ENCODE assay signal across 8 mouse cellular contexts in genomic region chr9:53537336-53537965, GRCm38 (mm10). TPM values are rescaled to one million over a fixed set of nuclear protein-coding genes. Genes with fewer than 3 reads are reported as not detected.
DNase-seq lines count a peak whose midpoint lies in the region; ATAC-seq and TF ChIP-seq lines count a peak whose summit lies in the region.

No protein-coding gene starts in this region.

- no peak for TF ChIP-seq CTCF in left cerebral cortex, adult 2 months (IDR thresholded peaks at IDR 0.05)
- no peak for TF ChIP-seq CTCF in bone marrow, adult 2 months (IDR thresholded peaks at IDR 0.05; ENCODE audit: control insufficient read depth, insufficient read depth, low read length)

- intact Hi-C loops in left cerebral cortex, adult 2 months (cut with DNase I) = no loop called here

- no peaks in the 10 kb centered on the region for H3K4me1 ChIP-seq in bone marrow, adult 2 months (ENCODE audit: control insufficient read depth, insufficient read depth, low read length)
- H3K4me1 ChIP-seq in erythroblast, embryonic 14.5 days (ENCODE audit: control insufficient read depth) = peaks cover 45% of the 10 kb centered on the region
- H3K4me1 ChIP-seq in kidney, embryonic 16.5 days (ENCODE audit: insufficient read depth, low read length) = peaks cover 17% of the 10 kb centered on the region
- H3K4me1 ChIP-seq in midbrain, embryonic 11.5 days (ENCODE audit: control insufficient read depth, insufficient read depth, low read length) = peaks cover 17% of the 10 kb centered on the region; the same call in 1 of the 2 replicates

- H3K4me2 ChIP-seq in kidney, embryonic 16.5 days (replicated peaks; ENCODE audit: low read depth, low read length) = peak overlapping the region; percentile 57
- H3K4me2 ChIP-seq in midbrain, embryonic 11.5 days = peak overlapping the region; percentile 87

- no peak for DNase-seq in left cerebral cortex, adult 2 months (ENCODE audit: extremely low spot score in 1 of 2, low spot score in 2 of 2)
- DNase-seq in left cerebral cortex, adult 11 months (ENCODE audit: low spot score) = no peak
- peak; percentile 93 for DNase-seq in midbrain, embryonic 11.5 days (ENCODE audit: low spot score, missing footprints)
- no peak for DNase-seq in right cerebral cortex, postnatal 25 days

- WGBS in bone marrow, adult 2 months = under 1% methylated on average over 34 of the region's 34 CpGs
- under 1% methylated on average over 32 of the region's 34 CpGs for WGBS in kidney, embryonic 16.5 days
- under 1% methylated on average over 31 of the region's 34 CpGs for WGBS in midbrain, embryonic 11.5 days

- no peaks in the 10 kb centered on the region for H3K9me3 ChIP-seq in erythroblast, embryonic 14.5 days (ENCODE audit: control insufficient read depth, low read length)
- no peaks in the 10 kb centered on the region for H3K9me3 ChIP-seq in kidney, embryonic 16.5 days (ENCODE audit: low read length)
- H3K9me3 ChIP-seq in midbrain, embryonic 11.5 days (ENCODE audit: control insufficient read depth, low read length) = no peaks in the 10 kb centered on the region

- TF ChIP-seq POLR2A in bone marrow, adult 2 months (IDR thresholded peaks at IDR 0.05; ENCODE audit: borderline replicate concordance, control insufficient read depth, low read depth, low read length) = no peak

- peaks cover 26% of the 10 kb centered on the region for H3K36me3 ChIP-seq in erythroblast, embryonic 14.5 days (ENCODE audit: control insufficient read depth)
- H3K36me3 ChIP-seq in kidney, embryonic 16.5 days (ENCODE audit: insufficient read depth, low read length) = 0 out of 2 replicates have a peak, but pooled peaks cover 7% of the 10 kb centered on the region
- H3K36me3 ChIP-seq in midbrain, embryonic 11.5 days (ENCODE audit: control insufficient read depth, insufficient read depth, low read length) = no peaks in the 10 kb centered on the region

- ATAC-seq in kidney, embryonic 16.5 days (ENCODE audit: low FRiP score, low TSS enrichment) = no peak
- no peak for ATAC-seq in midbrain, embryonic 11.5 days (ENCODE audit: low FRiP score)
- ATAC-seq in monocyte, adult 5-6 weeks (replicated peaks; ENCODE audit: insufficient number of reproducible peaks, low FRiP score, low TSS enrichment, poor library complexity, severe bottlenecking) = no peak

- H3K27ac ChIP-seq in left cerebral cortex, adult 2 months = peak overlapping the region; percentile 76
- peak overlapping the region; percentile 79; the same call in 1 of the 2 replicates for H3K27ac ChIP-seq in bone marrow, adult 2 months (ENCODE audit: control insufficient read depth, insufficient read depth, low read depth, low read length, poor library complexity)
- H3K27ac ChIP-seq in kidney, embryonic 16.5 days (ENCODE audit: low read length) = peak overlapping the region; percentile 94
- peak overlapping the region; percentile 82 for H3K27ac ChIP-seq in midbrain, embryonic 11.5 days (ENCODE audit: low read depth, low read length)

- no peaks in the 10 kb centered on the region for H3K27me3 ChIP-seq in erythroblast, embryonic 14.5 days (ENCODE audit: control insufficient read depth)
- no peaks in the 10 kb centered on the region for H3K27me3 ChIP-seq in kidney, embryonic 16.5 days (ENCODE audit: insufficient read depth, low read length)
- H3K27me3 ChIP-seq in midbrain, embryonic 11.5 days (ENCODE audit: control insufficient read depth, insufficient read depth, low read length) = no peaks in the 10 kb centered on the region

- peak overlapping the region; percentile 82 for H3K4me3 ChIP-seq in left cerebral cortex, adult 2 months
- peak overlapping the region; percentile 96 for H3K4me3 ChIP-seq in bone marrow, adult 2 months (replicated peaks; ENCODE audit: control insufficient read depth, low read depth, low read length)
- H3K4me3 ChIP-seq in erythroblast, embryonic 14.5 days (replicated peaks) = peak overlapping the region; percentile 97
- H3K4me3 ChIP-seq in kidney, embryonic 16.5 days (ENCODE audit: low read length) = peak overlapping the region; percentile 92
- peak overlapping the region; percentile 88 for H3K4me3 ChIP-seq in midbrain, embryonic 11.5 days (ENCODE audit: low read depth, low read length)

- peak overlapping the region; percentile 93 for H3K9ac ChIP-seq in kidney, embryonic 16.5 days (replicated peaks; ENCODE audit: low read length)
- peak overlapping the region; percentile 88 for H3K9ac ChIP-seq in midbrain, embryonic 11.5 days (ENCODE audit: low read length)

RNA-seq across cellular contexts. Expression of gene Npat, which starts 0.6 kb away (rescaled TPM):
- 10 to 100 TPM; 17.8 to 20.0 TPM for total RNA-seq in left cerebral cortex, adult 2 months (2021)
- polyA plus RNA-seq in bone marrow, adult 2 months (2011; ENCODE audit: insufficient read depth, insufficient read length, low replicate concordance, missing spikeins) = 4.9 and 5.0 TPM in 2 replicates
- polyA plus RNA-seq in erythroblast, embryonic 14.5 days (2012) = 0.09 TPM in 2 replicates
- 19.0 and 20.5 TPM in 2 replicates for polyA plus RNA-seq in kidney, embryonic 16.5 days (2015; fragmentation: Nextera tagmentation; extraction: Ambion mirVana)
- polyA plus RNA-seq in midbrain, embryonic 11.5 days (2014; fragmentation: Nextera tagmentation; extraction: Ambion mirVana) = 22.2 and 25.4 TPM in 2 replicates
- 14.0 to 16.8 TPM (median 15.1 TPM) in 3 replicates for total RNA-seq in monocyte, adult 5-6 weeks (2017)

RNA-seq across cellular contexts. Expression of gene Atm, which starts 0.9 kb away (rescaled TPM):
- total RNA-seq in left cerebral cortex, adult 2 months (2021) = 10 to 100 TPM; 16.8 to 20.2 TPM
- 3.6 and 5.2 TPM in 2 replicates for polyA plus RNA-seq in bone marrow, adult 2 months (2011; ENCODE audit: insufficient read depth, insufficient read length, low replicate concordance, missing spikeins)
- polyA plus RNA-seq in erythroblast, embryonic 14.5 days (2012) = 0.02 and 0.06 TPM in 2 replicates
- polyA plus RNA-seq in kidney, embryonic 16.5 days (2015; fragmentation: Nextera tagmentation; extraction: Ambion mirVana) = 13.1 and 16.8 TPM in 2 replicates
- 17.7 and 18.0 TPM in 2 replicates for polyA plus RNA-seq in midbrain, embryonic 11.5 days (2014; fragmentation: Nextera tagmentation; extraction: Ambion mirVana)
- 21.4 to 53.1 TPM (median 22.3 TPM) in 3 replicates for total RNA-seq in monocyte, adult 5-6 weeks (2017)
